Mouse (Mus musculus): ENCODE measurements around the gene Olfr220. TPM values are rescaled to one million over a fixed set of nuclear protein-coding genes. Genes with fewer than 3 reads are reported as not detected.

Olfr220 gene
- total RNA-seq (2023), result not detected

DNA sequence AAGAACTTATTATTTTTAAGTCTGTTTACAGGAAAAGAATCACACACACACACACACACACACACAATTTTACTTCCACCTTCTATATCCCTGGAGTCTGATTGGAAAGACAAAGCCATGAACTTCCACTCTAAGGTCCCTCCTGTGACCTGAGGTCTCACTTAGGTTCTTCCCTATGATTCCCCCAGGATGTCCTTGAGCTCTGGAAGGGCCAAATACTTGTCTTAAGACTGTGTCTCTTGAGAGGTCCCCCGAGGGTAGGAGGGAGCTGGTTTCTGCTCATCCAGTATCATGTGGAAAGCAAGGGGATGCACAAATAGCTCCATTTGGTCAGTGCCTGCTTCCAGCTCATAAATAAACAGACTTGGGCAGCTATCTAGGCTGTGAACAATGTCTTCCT lies at the start of gene Olfr220:
Gene Olfr220, plus strand, starts transcription at position 301 of the 400 bp plus-strand sequence.

DNA sequence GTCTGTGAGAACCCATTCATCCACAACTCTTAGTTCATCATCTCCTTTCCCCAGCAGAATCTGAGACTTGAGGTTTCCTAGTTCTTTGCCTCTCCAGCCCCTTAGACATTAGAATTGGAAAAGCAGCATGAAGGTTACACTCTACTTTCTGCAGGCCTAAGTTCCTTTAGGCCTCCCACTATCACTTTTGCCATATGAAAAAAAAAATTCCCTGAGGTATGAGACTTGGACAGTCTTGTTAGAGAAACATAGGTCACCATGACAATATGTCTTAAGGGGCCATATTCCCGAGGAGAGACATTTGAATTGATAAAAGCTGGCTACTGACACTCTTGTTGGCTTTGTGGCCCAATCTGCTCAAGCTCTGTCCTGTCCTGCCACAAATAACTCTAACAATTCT lies 18.1 kb upstream of the Olfr220 start, which contains the start of gene Olfr414:
Gene Olfr414, plus strand, starts transcription at position 301 of the 400 bp plus-strand sequence.

Other genes with a start within 250 kb of the Olfr220 start
- gene Olfr419, start 190.0 kb upstream of the Olfr220 start, total RNA-seq (2023), result not detected
- not detected for gene Mptx1, start 111.6 kb upstream of the Olfr220 start, total RNA-seq (2023)
- not detected for gene Olfr417, start 77.0 kb upstream of the Olfr220 start, total RNA-seq (2023)
- gene Olfr248, start 51.0 kb upstream of the Olfr220 start, total RNA-seq (2023), result not detected
- not detected for gene Olfr414, start 18.0 kb upstream of the Olfr220 start, total RNA-seq (2023)
- gene Fmn2, start 59.7 kb downstream of the Olfr220 start, total RNA-seq (2023), result 1 to 10 TPM; 1.4 to 2.3 TPM

Measured in monocyte, adult 59 days (primary cell).